Mouse (Mus musculus): ENCODE results near the gene Gm10643. TPM values are rescaled to one million over a fixed set of nuclear protein-coding genes. Genes with fewer than 3 reads are reported as not detected.

The Gm10643 gene
- polyA plus RNA-seq (2012; rRNA removed) = 2.2 and 2.6 TPM in 2 replicates
- polyA plus RNA-seq (2014; fragmentation: Nextera tagmentation; extraction: Ambion mirVana) = 2.0 and 2.1 TPM in 2 replicates

DNA sequence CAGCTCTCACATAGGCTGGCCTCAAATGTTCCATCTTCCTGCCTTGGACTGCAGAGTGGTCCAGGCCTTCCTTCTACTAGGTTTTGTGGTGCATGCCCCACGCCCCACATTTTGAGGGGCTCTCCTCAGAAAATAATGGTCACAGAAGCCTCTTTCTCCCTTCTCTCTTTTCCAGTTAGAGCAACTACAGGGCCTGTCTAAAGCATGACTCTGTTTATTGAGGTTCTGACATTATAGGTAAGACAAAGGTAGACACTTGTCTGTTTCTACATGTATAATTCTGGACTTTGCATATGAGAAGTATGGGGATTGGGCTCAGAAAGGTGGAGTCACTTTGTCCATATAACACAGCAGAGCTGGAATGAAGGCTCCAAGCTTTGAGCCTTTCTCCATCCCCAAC, at the start of gene Gm10643:
TSS of gene Gm10643 (minus strand) at position 101 of the 400 bp plus-strand sequence.
- peak within 1 kb of the TSS; percentile 61 for H3K9ac ChIP-seq (ENCODE audit: low read depth, low read length, severe bottlenecking)
- ATAC-seq (ENCODE audit: low FRiP score, low read depth) = no peak
- peak within 1 kb of the TSS; percentile 99 for H3K4me3 ChIP-seq (replicated peaks; ENCODE audit: low read length)
- peak within 1 kb of the TSS; percentile 59 for H3K27ac ChIP-seq (replicated peaks; ENCODE audit: low read depth, low read length)
- H3K9me3 ChIP-seq (ENCODE audit: control insufficient read depth, low read length) = no peaks in the 10 kb centered on the region
- H3K4me1 ChIP-seq (ENCODE audit: control insufficient read depth, insufficient read depth, low read length) = peaks cover 9% of the 10 kb centered on the region; the same call in 1 of the 2 replicates
- H3K27me3 ChIP-seq (ENCODE audit: control insufficient read depth, insufficient read depth, low read length) = no peaks in the 10 kb centered on the region
- TF ChIP-seq POLR2A (IDR thresholded peaks at IDR 0.05; ENCODE audit: borderline replicate concordance, extremely low read depth, insufficient read depth, insufficient read length) = no peak
- peak within 1 kb of the TSS; percentile 76 for H3K4me2 ChIP-seq (replicated peaks; ENCODE audit: low read depth, low read length, severe bottlenecking)
- WGBS = 93% methylated on average over 1 of the region's 1 CpGs
- no peak for DNase-seq (ENCODE audit: low spot score)
- no peaks in the 10 kb centered on the region for H3K36me3 ChIP-seq (ENCODE audit: control insufficient read depth, insufficient read depth, low read length)

DNA sequence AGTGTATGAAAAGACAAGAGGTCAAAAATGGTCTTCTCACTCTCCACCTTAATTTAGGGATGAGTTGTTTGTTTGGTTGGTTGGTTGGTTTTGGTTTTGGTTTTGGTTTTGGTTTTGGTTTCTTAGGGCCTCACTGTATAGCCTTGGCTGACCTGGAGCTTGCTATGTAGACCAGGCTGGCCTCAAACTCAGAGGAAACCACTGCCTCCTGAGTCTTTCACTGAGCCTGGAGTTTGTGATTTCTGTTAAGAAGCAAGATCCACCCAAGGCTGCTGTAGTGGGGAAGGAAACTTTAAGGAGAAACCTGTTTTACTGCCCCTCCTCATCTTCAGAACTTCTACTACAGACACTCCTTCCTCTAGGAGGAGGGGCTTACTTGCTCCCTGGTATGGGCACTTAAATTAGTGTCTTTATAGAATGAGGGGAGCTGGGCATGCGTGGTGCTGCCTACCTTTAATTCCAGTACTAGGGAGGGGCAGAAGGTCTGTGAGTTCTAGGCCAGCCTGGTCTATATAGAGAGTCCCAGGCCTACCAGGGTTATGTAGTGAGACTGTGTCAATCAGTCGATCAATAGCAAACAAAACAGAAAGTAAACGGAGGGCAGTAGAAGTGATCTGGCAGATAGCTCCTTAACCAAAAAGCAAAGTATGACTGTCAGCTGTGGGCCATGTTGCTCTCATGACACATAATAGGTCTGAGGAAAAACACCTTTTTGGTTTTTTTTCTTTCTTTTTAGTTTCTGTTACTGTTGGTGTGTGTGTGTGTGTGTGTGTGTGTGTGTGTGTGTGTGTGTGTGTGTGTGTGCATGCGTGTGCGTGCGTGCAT, 41.5 kb upstream of the Gm10643 start:
- H3K36me3 ChIP-seq (ENCODE audit: control insufficient read depth, insufficient read depth, low read length) = peaks cover 13% of the 10 kb centered on the region
- no peak overlapping the region for H3K9ac ChIP-seq (ENCODE audit: low read depth, low read length, severe bottlenecking)
- no peaks in the 10 kb centered on the region for H3K9me3 ChIP-seq (ENCODE audit: control insufficient read depth, low read length)
- DNase-seq (ENCODE audit: low spot score) (no peak), ATAC-seq (ENCODE audit: low FRiP score, low read depth) (no peak)
- H3K27me3 ChIP-seq (ENCODE audit: control insufficient read depth, insufficient read depth, low read length) = no peaks in the 10 kb centered on the region
- 92% methylated on average over 5 of the region's 6 CpGs for WGBS
- H3K27ac ChIP-seq (replicated peaks; ENCODE audit: low read depth, low read length) = no peak overlapping the region
- no peak overlapping the region for H3K4me3 ChIP-seq (replicated peaks; ENCODE audit: low read length)
- no peak for TF ChIP-seq POLR2A (IDR thresholded peaks at IDR 0.05; ENCODE audit: borderline replicate concordance, extremely low read depth, insufficient read depth, insufficient read length)
- no peak overlapping the region for H3K4me2 ChIP-seq (replicated peaks; ENCODE audit: low read depth, low read length, severe bottlenecking)
- H3K4me1 ChIP-seq (ENCODE audit: control insufficient read depth, insufficient read depth, low read length) = peaks cover 11% of the 10 kb centered on the region

DNA sequence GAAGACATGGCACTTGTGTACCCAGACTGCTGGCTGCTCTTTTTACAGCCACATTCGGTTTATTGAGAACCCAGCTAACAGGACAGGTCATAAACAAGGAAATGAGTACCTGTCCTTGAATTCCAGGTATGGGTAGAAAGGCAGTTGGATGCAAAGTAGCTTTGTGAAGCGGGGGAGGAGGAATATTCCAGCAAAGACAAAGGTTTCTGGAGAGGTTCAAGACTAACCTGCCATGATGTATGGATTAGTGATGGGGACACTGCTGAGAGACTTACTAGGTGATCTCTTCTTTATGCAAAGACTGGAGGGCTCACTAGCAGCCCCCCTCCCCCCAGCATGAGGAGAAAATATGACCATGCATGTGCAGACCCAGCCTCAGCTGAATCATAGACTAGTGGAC, 40.7 kb upstream of the Gm10643 start:
- peaks cover 16% of the 10 kb centered on the region for H3K36me3 ChIP-seq (ENCODE audit: control insufficient read depth, insufficient read depth, low read length)
- peaks cover 11% of the 10 kb centered on the region for H3K4me1 ChIP-seq (ENCODE audit: control insufficient read depth, insufficient read depth, low read length)
- TF ChIP-seq POLR2A (IDR thresholded peaks at IDR 0.05; ENCODE audit: borderline replicate concordance, extremely low read depth, insufficient read depth, insufficient read length) = no peak
- H3K9me3 ChIP-seq (ENCODE audit: control insufficient read depth, low read length) = no peaks in the 10 kb centered on the region
- no peaks in the 10 kb centered on the region for H3K27me3 ChIP-seq (ENCODE audit: control insufficient read depth, insufficient read depth, low read length)
- WGBS = 61% methylated on average over 2 of the region's 2 CpGs
- H3K4me2 ChIP-seq (replicated peaks; ENCODE audit: low read depth, low read length, severe bottlenecking) = peak overlapping the region; percentile 44; the same call in 1 of the 2 replicates
- no peak overlapping the region for H3K27ac ChIP-seq (replicated peaks; ENCODE audit: low read depth, low read length)
- ATAC-seq (ENCODE audit: low FRiP score, low read depth) = no peak
- no peak overlapping the region for H3K9ac ChIP-seq (ENCODE audit: low read depth, low read length, severe bottlenecking)
- DNase-seq (ENCODE audit: low spot score) = no peak
- no peak overlapping the region for H3K4me3 ChIP-seq (replicated peaks; ENCODE audit: low read length)

DNA sequence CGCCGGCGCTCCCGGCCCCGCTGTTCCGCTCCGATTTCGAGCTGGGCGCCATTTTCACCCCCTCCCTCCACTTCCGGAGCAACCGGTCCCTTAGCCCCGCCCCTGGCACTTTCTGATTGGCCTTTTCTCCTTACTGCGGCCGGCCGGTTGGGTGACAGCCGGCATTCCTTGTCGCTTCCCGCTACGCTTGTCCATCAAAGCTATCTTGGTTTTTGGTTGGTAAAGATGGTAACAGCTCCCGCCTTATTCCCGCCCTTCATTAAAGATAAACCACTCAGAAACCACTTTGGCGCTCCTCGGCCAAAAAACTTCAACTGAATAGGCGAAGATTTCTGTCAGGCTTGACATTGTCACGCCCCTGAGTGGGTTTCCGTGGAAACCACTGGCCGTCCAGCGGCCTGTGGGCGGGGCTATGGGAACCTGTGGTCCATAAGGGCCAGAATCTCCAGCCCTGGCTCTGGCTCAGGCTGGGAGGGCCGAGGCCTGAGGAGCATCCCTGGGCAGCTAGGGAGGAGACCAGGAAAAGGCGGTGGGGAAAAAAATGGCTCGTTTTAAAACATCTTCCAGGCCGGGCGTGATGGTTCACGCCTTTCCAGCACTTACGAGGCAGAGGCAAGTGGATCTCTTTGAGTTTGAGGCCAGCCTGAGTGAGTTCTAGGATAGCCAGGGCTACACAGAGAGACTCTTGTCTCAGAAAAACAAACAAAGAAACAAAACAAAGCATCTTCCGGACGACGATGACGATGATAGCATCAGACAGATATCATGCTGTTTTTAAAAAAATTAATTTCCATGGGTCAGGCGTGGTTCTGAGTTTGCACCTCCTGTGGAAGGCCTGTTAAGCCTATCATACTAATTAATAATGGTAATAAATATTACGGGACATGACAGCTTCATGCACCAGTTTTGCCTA, 40.0 kb upstream of the Gm10643 start, which contains the start of gene Dcaf15:
TSS of gene Dcaf15 (minus strand) at position 72 of the 913 bp plus-strand sequence.
- DNase-seq (ENCODE audit: low spot score) (peak; percentile 100), ATAC-seq (ENCODE audit: low FRiP score, low read depth) (peak; percentile 97)
- WGBS = 9% methylated on average over 35 of the region's 42 CpGs
- H3K27me3 ChIP-seq (ENCODE audit: control insufficient read depth, insufficient read depth, low read length) = no peaks in the 10 kb centered on the region
- H3K36me3 ChIP-seq (ENCODE audit: control insufficient read depth, insufficient read depth, low read length) = peaks cover 21% of the 10 kb centered on the region
- peak within 1 kb of the TSS; percentile 82 for H3K9ac ChIP-seq (ENCODE audit: low read depth, low read length, severe bottlenecking)
- H3K27ac ChIP-seq (replicated peaks; ENCODE audit: low read depth, low read length) = peak within 1 kb of the TSS; percentile 90
- H3K9me3 ChIP-seq (ENCODE audit: control insufficient read depth, low read length) = no peaks in the 10 kb centered on the region
- peak within 1 kb of the TSS; percentile 68 for H3K4me3 ChIP-seq (replicated peaks; ENCODE audit: low read length)
- peak; percentile 76; the same call in 1 of the 2 replicates for TF ChIP-seq POLR2A (IDR thresholded peaks at IDR 0.05; ENCODE audit: borderline replicate concordance, extremely low read depth, insufficient read depth, insufficient read length)
- peaks cover 11% of the 10 kb centered on the region for H3K4me1 ChIP-seq (ENCODE audit: control insufficient read depth, insufficient read depth, low read length)
- peak within 1 kb of the TSS; percentile 74 for H3K4me2 ChIP-seq (replicated peaks; ENCODE audit: low read depth, low read length, severe bottlenecking)

DNA sequence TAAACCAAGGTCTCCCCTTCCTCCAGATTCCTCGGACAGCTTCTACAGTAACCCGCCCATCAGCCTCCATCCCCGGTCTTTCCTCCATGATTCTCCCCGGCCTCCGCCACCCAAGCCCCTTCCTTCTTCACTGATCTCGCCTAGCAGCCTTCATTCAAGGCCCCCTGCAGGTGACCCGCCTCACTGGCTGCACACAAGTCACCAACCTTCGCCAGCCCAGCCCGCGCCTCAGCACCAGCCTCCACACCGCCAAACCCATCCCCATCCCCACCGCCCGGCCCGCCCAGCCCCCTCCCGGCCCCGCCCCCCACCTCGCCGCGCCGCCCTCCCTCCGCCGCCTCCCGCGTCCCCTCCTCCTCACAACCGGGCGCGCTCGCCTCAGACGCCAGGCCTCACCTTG, 39.3 kb upstream of the Gm10643 start:
- Histone ChIP-seq H3K36me3 (ENCODE audit: control insufficient read depth, insufficient read depth, low read length) (peaks cover 21% of the 10 kb centered on the region), H3K9me3 (ENCODE audit: control insufficient read depth, low read length) (no peaks in the 10 kb centered on the region), H3K9ac (ENCODE audit: low read depth, low read length, severe bottlenecking) (peak overlapping the region; percentile 82), H3K4me2 (replicated peaks; ENCODE audit: low read depth, low read length, severe bottlenecking) (peak overlapping the region; percentile 74), H3K27ac (replicated peaks; ENCODE audit: low read depth, low read length) (peak overlapping the region; percentile 90), H3K27me3 (ENCODE audit: control insufficient read depth, insufficient read depth, low read length) (no peaks in the 10 kb centered on the region), H3K4me1 (ENCODE audit: control insufficient read depth, insufficient read depth, low read length) (peaks cover 11% of the 10 kb centered on the region), H3K4me3 (replicated peaks; ENCODE audit: low read length) (peak overlapping the region; percentile 68)
- DNase-seq (ENCODE audit: low spot score) (peak; percentile 66), ATAC-seq (ENCODE audit: low FRiP score, low read depth) (peak; percentile 79)
- TF ChIP-seq POLR2A (IDR thresholded peaks at IDR 0.05; ENCODE audit: borderline replicate concordance, extremely low read depth, insufficient read depth, insufficient read length) = no peak
- WGBS = under 1% methylated on average over 21 of the region's 29 CpGs

Measured in limb, embryonic 14.5 days (tissue).